8 mouse cellular contexts compared by ENCODE assay signal in genomic region chr12:51347988-51348697, GRCm38 (mm10). TPM values are rescaled to one million over a fixed set of nuclear protein-coding genes. Genes with fewer than 3 reads are reported as not detected.
DNase-seq lines count a peak whose midpoint lies in the region; ATAC-seq lines count a peak whose summit lies in the region.

Gene G2e3 (plus strand): TSS chr12:51348061.

- peak within 1 kb of the TSS; percentile 77 for H3K4me3 ChIP-seq in intestine, embryonic 14.5 days (ENCODE audit: low read depth, low read length)

- DNase-seq in adrenal gland, adult 18-20 months (ENCODE audit: low spot score in 2 of 2), result peak; percentile 83 to 84
- DNase-seq in embryo, embryonic 11 days, result peak; percentile 97
- DNase-seq in gastrocnemius, postnatal 25 days, result peak; percentile 90
- peak; percentile 93 for DNase-seq in intestine, embryonic 14.5 days (ENCODE audit: low spot score)
- DNase-seq in left cerebral cortex, postnatal 14 days (ENCODE audit: low spot score in 2 of 2), result peak; percentile 69 to 82
- peak; percentile 97 for DNase-seq in mesoderm, embryonic 11.5 days (ENCODE audit: low read depth, low spot score)
- peak; percentile 80 to 82 for DNase-seq in right cerebral cortex, postnatal 36 days (ENCODE audit: low spot score in 2 of 2)
- DNase-seq in yolk sac, embryonic 10.5 days (ENCODE audit: low spot score), result peak; percentile 94

- intact Hi-C loops in left cerebral cortex, postnatal 14 days (cut with DNase I), result loop anchor here (10.0 kb wide), 1 partner anchor 1973 kb away; no protein-coding TSS in a partner anchor

- peak; percentile 97 for ATAC-seq in intestine, embryonic 14.5 days (replicated peaks; ENCODE audit: low FRiP score, low TSS enrichment, low read depth)

- peak within 1 kb of the TSS; percentile 82 for H3K9ac ChIP-seq in intestine, embryonic 14.5 days (ENCODE audit: low read length)

- WGBS in intestine, embryonic 14.5 days, result under 1% methylated on average over 70 of the region's 70 CpGs

- peak within 1 kb of the TSS; percentile 92 for H3K27ac ChIP-seq in intestine, embryonic 14.5 days (ENCODE audit: low read depth)

- H3K27me3 ChIP-seq in intestine, embryonic 14.5 days (replicated peaks; ENCODE audit: control insufficient read depth, insufficient read depth, low read length), result no peaks in the 10 kb centered on the region

- H3K36me3 ChIP-seq in intestine, embryonic 14.5 days (ENCODE audit: control insufficient read depth, insufficient read depth, low read length), result peaks cover 16% of the 10 kb centered on the region

- H3K9me3 ChIP-seq in intestine, embryonic 14.5 days (ENCODE audit: control insufficient read depth, low read length), result no peaks in the 10 kb centered on the region

- peaks cover 11% of the 10 kb centered on the region; the same call in 1 of the 2 replicates for H3K4me1 ChIP-seq in intestine, embryonic 14.5 days (replicated peaks; ENCODE audit: control insufficient read depth, insufficient read depth, low read length)

- peak within 1 kb of the TSS; percentile 80 for H3K4me2 ChIP-seq in intestine, embryonic 14.5 days (ENCODE audit: low read length)

RNA-seq across cellular contexts. Expression of gene G2e3, which starts in this region (rescaled TPM):
- total RNA-seq in adrenal gland, adult 18-20 months (2021), result 1 to 10 TPM; 5.3 to 8.0 TPM
- 1 to 10 TPM; 1.7 to 2.0 TPM for total RNA-seq in gastrocnemius, postnatal 25 days (2021)
- polyA plus RNA-seq in intestine, embryonic 14.5 days (2014; fragmentation: Nextera tagmentation; extraction: Ambion mirVana), result 28.4 and 32.2 TPM in 2 replicates
- 1 to 10 TPM; 8.7 to 9.0 TPM for total RNA-seq in left cerebral cortex, postnatal 14 days (2021)

Comparison
In these comparisons a context has a peak if more than half of its experiments do, and no peak if none do; other contexts are left out.
1. Peak in every context shown above with its lines: DNase-seq, ATAC-seq, H3K4me3 ChIP-seq and H3K27ac ChIP-seq.